Mouse (Mus musculus) megakaryocyte-erythroid progenitor cell, adult 5-6 weeks (primary cell): ENCODE measurements around the gene Crtc1. TPM values are rescaled to one million over a fixed set of nuclear protein-coding genes. Genes with fewer than 3 reads are reported as not detected.
A peak's percentile ranks its signal among the peaks of the same experiment; 100 is the strongest.

Experiments used
- ATAC-seq: replicated peaks from 2 replicates; pipeline ENCODE4 v1.8.0; 2016; ENCODE audit warnings: mild to moderate bottlenecking, inconsistent platforms; ENCODE audit not compliant: severe bottlenecking, poor library complexity, low FRiP score, low TSS enrichment
- total RNA-seq, 2 experiments: library from RNA; stranded (forward) in 1 of 2; stranded (reverse) in 1 of 2; fragments of 200-1000, 215-1000 nt in 1 of 2; fragments of >200 nt in 1 of 2; fragmentation: Nextera tagmentation in 1 of 2; gene quantifications; 2 replicates each; pipeline ENCODE4 v1.2.3; 2014 to 2017

Crtc1 gene
- total RNA-seq (2014; fragmentation: Nextera tagmentation), result 15.6 and 21.7 TPM in 2 replicates
- 1.1 and 1.3 TPM in 2 replicates for total RNA-seq (2017)

DNA sequence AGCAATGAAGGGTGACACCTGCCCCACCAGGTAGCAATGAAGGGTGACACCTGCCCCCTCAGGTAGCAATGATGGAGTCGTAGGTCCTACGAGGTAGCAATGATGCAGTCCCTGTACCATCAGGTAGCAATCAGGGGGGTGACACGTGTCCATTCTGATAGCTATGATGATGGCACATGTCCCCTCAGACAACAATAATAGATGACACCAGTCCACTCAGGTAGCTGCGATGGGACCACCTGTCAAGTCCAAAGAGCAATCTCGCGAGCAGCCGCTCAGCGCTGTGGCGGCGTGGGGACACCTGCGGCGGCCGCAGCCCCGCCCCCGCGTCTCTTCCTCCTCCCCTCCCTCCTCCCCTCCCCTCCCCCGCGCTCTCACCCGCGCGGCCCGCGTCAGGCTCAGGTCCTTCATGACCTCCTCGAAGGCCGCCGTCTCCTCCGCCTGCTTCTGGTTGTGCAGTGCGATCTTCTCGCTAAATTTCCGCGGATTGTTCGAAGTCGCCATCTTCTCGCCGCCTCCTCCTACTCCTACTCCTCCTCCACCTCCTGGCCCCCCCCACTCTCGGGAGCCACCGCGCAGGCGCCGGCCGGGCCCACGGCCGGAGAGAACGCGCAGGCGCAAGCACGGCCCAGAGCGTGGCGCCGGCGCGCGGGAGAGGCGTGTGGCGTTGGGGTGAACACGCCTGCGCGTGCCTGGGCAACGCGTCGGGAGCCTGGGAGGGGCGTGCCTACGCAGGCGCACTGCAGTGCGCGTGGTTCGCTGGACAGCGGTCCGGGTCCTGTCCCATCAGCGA is at the start of gene Crtc1:
Gene Crtc1 (minus strand): TSS at position 525 of the 793 bp plus-strand sequence.
- ATAC-seq, result peak; percentile 88

GRCm38 (mm10) chr8:70488931-70489470 is 49.6 kb upstream of the Crtc1 start:
- no peak for ATAC-seq

DNA sequence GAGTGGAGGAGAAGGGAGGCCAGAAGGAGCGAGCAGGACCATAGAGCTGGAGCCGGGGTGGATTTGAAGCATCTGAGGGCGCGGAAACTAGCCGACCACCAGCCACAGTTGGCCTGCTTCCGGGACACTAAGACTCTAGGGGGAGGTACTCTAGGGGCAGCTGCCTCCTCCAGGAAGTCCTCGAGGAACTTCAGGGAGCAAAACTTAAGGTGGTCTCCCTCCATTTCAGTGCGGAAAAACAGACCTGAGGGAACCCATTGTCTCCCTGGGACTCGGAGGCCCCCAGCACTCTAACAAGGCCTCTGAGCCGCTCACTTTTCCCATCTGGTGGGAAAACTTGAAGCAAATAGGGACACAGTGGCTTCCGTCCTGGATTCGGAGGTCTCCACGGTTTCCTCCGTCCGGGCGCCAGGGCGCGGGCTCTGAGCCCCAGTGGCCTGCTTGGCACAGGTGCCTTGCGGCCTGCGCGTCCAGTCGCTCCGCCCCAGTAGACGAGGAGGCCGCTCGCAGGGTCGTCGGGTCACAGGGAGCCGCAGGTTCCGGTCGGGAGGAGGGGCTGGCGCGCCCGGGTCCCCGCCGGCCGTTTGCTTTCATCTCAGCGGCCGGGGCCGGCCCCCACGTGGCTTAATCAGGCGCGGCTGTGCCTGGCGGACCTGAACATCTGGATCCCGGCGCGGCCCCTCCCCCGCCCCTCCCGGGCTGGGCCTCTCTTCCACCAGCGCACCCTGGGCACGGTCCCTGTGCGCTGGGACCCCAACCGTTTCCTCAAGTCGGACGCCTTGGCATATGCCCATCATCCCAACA is 48.8 kb upstream of the Crtc1 start:
- no peak for ATAC-seq

DNA sequence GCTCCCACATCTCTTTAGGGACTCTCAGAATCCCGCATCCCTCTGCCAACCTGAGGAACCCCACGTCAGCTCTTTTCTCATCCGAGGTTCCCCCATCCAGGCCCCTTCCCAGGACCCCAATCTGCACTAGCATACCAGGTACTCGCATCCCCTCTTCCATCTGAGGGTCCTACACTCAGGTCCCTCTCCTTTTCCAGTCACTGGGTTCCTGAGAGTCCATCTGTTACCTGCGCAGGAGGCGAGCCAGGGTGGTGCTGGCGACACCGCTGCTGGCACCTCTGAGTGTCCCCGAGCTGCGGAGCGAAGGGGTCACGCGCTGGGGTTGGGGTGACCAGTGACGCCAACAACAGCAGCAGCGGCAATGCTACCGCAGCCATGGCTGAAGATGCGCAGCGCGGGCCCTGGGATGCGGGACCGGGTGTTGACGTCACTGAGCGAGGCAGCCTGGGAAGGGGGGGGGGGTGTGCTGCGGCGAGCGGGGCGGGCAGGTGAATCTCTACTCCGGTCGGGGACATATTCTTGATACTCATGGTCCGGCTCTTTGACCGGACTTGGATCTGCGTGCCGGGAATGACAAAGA is 47.7 kb upstream of the Crtc1 start, which contains the start of gene Tmem59l:
Gene Tmem59l (minus strand): TSS at position 418 of the 580 bp plus-strand sequence.
- no peak for ATAC-seq

GRCm38 (mm10) chr8:70486191-70486681 is 46.9 kb upstream of the Crtc1 start:
- ATAC-seq, result no peak

DNA sequence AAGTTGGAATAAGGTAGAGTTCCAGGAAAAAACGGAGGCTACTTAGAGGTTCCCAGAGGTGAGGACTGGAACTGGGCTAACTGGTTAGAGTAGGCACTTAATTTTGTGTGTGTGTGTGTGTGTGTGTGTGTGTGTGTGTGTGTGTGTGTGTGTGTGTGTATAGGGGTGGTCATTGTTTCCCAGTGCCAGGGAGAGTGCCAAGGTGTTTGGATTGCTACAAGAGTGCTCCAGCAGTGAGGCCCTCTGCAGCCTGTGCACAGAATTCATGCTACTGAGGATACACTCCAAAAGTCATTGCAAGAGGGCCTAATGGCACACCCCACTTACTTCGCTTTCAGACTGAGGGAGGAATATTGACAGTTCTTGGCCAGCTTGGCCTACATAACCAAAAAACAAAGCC is 43.6 kb upstream of the Crtc1 start:
- no peak for ATAC-seq

- ATAC-seq, result no peak
Observed at GRCm38 (mm10) chr8:70481908-70482307, 42.5 kb upstream of the Crtc1 start.

- ATAC-seq, result peak; percentile 63
Observed at GRCm38 (mm10) chr8:70477269-70477982, 38.0 kb upstream of the Crtc1 start.

GRCm38 (mm10) chr8:70476333-70477268 is 37.2 kb upstream of the Crtc1 start, which contains the start of gene Klhl26:
Gene Klhl26 (minus strand): TSS chr8:70476968.
- ATAC-seq, result peak; percentile 96

GRCm38 (mm10) chr8:70471856-70472255 is 32.5 kb upstream of the Crtc1 start:
- no peak for ATAC-seq

- no peak for ATAC-seq
Observed at GRCm38 (mm10) chr8:70469938-70470337, 30.6 kb upstream of the Crtc1 start.

DNA sequence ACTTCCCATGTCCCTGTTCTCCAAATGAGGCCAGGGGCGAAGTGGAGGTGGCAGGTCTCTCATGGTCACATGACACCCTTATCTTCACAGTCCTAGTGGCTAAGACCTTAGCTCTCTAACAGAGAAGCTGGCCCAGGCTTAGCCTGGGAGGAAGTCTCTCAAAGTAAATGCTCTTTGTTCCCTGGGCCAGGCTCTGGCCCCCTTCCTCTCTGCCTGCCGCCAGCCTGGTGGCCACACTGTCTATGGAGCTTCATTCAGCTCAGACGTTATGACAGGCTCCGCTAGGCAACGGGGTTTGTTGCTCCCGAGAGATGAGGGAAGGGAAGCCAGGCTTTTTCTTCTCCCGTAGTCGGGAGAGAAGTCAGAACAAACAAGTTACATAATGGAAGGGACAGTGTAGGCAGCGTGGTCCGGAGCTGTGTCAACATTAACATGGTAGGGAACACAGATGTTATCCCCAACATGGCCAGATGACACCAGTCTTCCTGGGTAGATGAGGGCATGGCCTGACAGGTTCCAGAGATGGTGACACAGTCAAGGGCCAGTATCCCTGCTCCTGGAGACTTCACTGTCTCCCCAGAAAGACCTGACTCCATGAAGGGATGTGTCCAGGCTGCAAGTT is 30.0 kb upstream of the Crtc1 start:
- ATAC-seq, result no peak

DNA sequence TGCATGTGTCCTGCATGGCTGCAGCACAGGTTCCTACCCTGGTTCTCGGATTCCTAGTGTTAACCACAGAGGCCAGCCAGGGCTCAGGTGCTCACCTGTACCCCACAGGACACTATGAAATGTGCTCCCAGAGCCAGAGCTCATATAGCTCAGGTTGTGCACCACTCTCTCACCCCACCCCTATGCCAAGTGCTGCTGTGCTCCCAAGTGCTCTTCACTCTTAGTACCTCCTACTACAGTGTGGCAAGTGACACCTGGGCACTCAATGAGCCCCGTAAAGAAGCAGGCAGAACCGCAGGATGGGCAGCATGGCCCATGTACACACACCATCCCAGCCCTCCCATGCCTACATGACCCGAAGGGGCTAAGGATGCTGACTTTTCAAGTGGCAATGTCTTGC is 29.4 kb upstream of the Crtc1 start:
- no peak for ATAC-seq

DNA sequence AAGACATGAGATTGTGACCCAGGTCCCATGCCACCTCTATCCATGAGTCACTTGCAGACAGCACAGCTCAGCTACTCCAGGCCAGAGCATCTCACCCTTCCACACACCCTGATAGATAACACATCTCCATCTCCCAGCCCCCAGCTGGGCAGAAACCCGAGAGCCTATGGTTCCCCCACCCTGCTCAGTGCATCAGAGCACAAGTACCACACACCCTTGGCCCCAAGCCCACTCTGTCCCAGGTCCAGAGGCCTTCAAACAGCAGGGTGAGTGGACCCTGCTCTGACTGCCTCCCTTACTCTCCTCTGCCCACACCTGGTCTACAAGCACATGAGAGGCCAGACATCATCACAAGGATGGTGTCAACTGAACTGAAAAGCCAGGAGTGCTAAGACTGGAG is 28.5 kb upstream of the Crtc1 start:
- ATAC-seq, result no peak

GRCm38 (mm10) chr8:70467229-70467725 is 27.9 kb upstream of the Crtc1 start:
- no peak for ATAC-seq

DNA sequence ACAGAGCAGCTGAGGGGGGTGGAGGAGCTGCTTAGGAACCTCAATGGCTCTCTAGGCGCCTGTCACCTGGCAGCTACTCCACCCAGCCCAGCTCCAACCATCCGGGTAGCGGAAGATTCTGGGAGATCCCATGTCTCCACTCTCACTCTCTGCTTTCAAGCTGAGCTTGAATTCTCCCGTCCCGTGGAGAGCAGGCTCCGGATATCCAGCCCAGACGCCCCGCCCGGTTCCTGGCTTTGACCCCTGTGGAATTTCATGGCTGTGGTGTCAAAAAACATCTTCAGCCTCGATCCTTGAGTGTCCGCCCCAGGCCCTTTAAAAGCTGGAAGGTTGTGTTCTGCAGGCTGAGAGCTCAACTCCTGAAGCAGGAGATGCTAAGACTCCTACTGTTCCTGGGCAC is 27.4 kb upstream of the Crtc1 start:
- no peak for ATAC-seq

DNA sequence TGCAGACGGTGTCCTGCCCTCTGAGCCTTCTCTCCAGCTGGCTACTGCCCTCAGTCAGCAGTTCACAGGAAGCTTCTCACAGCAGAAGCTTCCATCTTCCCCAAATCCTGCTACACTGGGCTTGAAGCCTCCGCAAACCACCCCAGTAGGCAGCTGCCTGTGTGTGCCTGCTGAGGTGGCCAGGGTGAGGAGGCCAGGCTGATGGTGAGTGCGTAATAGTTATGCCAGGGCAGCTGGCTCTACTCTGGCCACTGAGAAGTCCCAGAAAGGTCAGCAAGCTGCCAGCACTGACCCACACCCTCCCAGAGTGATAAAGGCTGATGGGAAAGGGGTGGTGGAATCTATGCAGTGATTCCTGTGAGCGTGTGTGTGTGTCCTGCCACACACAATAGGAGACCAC is 26.9 kb upstream of the Crtc1 start:
- ATAC-seq, result no peak
